Mouse (Mus musculus): Measurements from ENCODE around the gene Bicra.

- TF ChIP-seq POLR2A (IDR thresholded peaks at IDR 0.05; ENCODE audit: insufficient read depth, low read depth, low read length) (no peak), CTCF (IDR thresholded peaks at IDR 0.05) (peak; percentile 66), EP300 (IDR thresholded peaks at IDR 0.05; ENCODE audit: insufficient read depth, low read depth, low read length) (no peak)
Measured at GRCm38 (mm10) chr7:15953307-15954074, 94.2 kb downstream of the Bicra start.
